In genomic region chr13:33084975-33085694, GRCm38 (mm10) we compare ENCODE assay signal across 11 mouse cellular contexts. TPM values are rescaled to one million over a fixed set of nuclear protein-coding genes. Genes with fewer than 3 reads are reported as not detected.
A peak's percentile ranks its signal among the peaks of the same experiment; 100 is the strongest.
DNase-seq lines count a peak whose midpoint lies in the region; ATAC-seq and TF ChIP-seq lines count a peak whose summit lies in the region.
"Had no signal": no experiment of that assay in that cellular context is flagged by ENCODE, and none has a peak within 500 bp of the region (broad histone marks: within the 10 kb centered on the region; RNA-seq: fewer than 3 reads in every experiment).

No protein-coding gene starts in this region.

- WGBS in lung, embryonic 15.5 days = 42% methylated on average over 5 of the region's 5 CpGs
- WGBS in hindbrain, postnatal 0 days = 34% methylated on average over 5 of the region's 5 CpGs
- 34% methylated on average over 5 of the region's 5 CpGs for WGBS in small intestine, adult 2 months

- H3K9ac ChIP-seq in lung, embryonic 15.5 days = no peak overlapping the region
- H3K9ac ChIP-seq in hindbrain, postnatal 0 days (replicated peaks; ENCODE audit: low read length) = no peak overlapping the region

- H3K4me3 ChIP-seq in lung, embryonic 15.5 days = no peak overlapping the region
- H3K4me3 ChIP-seq in hindbrain, postnatal 0 days (ENCODE audit: low read length) = no peak overlapping the region
- no peak overlapping the region for H3K4me3 ChIP-seq in small intestine, adult 2 months (ENCODE audit: low read depth, low read length)
- H3K4me3 ChIP-seq: megakaryocyte, embryonic 14.5 days had no signal

- intact Hi-C loops in heart, postnatal 10 days (cut with DNase I) = no loop called here

- H3K4me1 ChIP-seq in lung, embryonic 15.5 days = peaks cover 15% of the 10 kb centered on the region; the same call in 1 of the 2 replicates
- H3K4me1 ChIP-seq in hindbrain, postnatal 0 days (ENCODE audit: insufficient read depth, low read length) = peaks cover 9% of the 10 kb centered on the region
- H3K4me1 ChIP-seq in small intestine, adult 2 months (ENCODE audit: control insufficient read depth, insufficient read depth, insufficient read length, low read length) = peaks cover 9% of the 10 kb centered on the region; the same call in 1 of the 2 replicates

- peak overlapping the region; percentile 22; the same call in 1 of the 2 replicates for H3K27ac ChIP-seq in lung, embryonic 15.5 days
- H3K27ac ChIP-seq in hindbrain, postnatal 0 days = peak overlapping the region; percentile 82
- peak overlapping the region; percentile 32; the same call in 1 of the 2 replicates for H3K27ac ChIP-seq in small intestine, adult 2 months (ENCODE audit: insufficient read depth, low read depth, low read length)

- H3K4me2 ChIP-seq in lung, embryonic 15.5 days = no peak overlapping the region
- H3K4me2 ChIP-seq in hindbrain, postnatal 0 days (ENCODE audit: low read depth, low read length) = no peak overlapping the region

- no peak for TF ChIP-seq CTCF in hindbrain, postnatal 0 days (IDR thresholded peaks at IDR 0.05; ENCODE audit: low read depth)
- TF ChIP-seq CTCF in small intestine, adult 2 months (IDR thresholded peaks at IDR 0.05; ENCODE audit: extremely low read depth, insufficient read length, insufficient replicate concordance, low read depth, low read length) = no peak

- H3K27me3 ChIP-seq in lung, embryonic 15.5 days = no peaks in the 10 kb centered on the region
- H3K27me3 ChIP-seq in hindbrain, postnatal 0 days (ENCODE audit: insufficient read depth, low read length) = no peaks in the 10 kb centered on the region
- no peaks in the 10 kb centered on the region for H3K27me3 ChIP-seq in small intestine, adult 2 months (ENCODE audit: control insufficient read depth, insufficient read depth, low read length)

- no peak for TF ChIP-seq POLR2A in small intestine, adult 2 months (IDR thresholded peaks at IDR 0.05; ENCODE audit: low read depth, low read length)

- no peak for DNase-seq in lung, postnatal 25 days (ENCODE audit: low spot score)
- peak; percentile 82 to 86 for DNase-seq in cerebellum, postnatal 10 days
- DNase-seq in hindbrain, postnatal 0 days (ENCODE audit: low spot score) = peak; percentile 66
- DNase-seq in thymus, postnatal 0 days (ENCODE audit: low spot score) = no peak
- DNase-seq in adrenal gland, postnatal 4 days (ENCODE audit: low spot score in 2 of 2) = no peak
- no peak for DNase-seq in heart, postnatal 10 days

- 0 out of 2 replicates have a peak, but pooled peaks have one; percentile 21 for ATAC-seq in lung, embryonic 15.5 days (ENCODE audit: borderline replicate concordance, extremely low read depth, low FRiP score, low TSS enrichment)
- ATAC-seq in hindbrain, postnatal 0 days = peak; percentile 69

- H3K36me3 ChIP-seq in lung, embryonic 15.5 days = no peaks in the 10 kb centered on the region
- no peaks in the 10 kb centered on the region for H3K36me3 ChIP-seq in hindbrain, postnatal 0 days (ENCODE audit: insufficient read depth, low read length)
- no peaks in the 10 kb centered on the region for H3K36me3 ChIP-seq in small intestine, adult 2 months (ENCODE audit: control insufficient read depth, insufficient read depth, low read length)

- H3K9me3 ChIP-seq in lung, embryonic 15.5 days = no peaks in the 10 kb centered on the region
- H3K9me3 ChIP-seq in hindbrain, postnatal 0 days (ENCODE audit: low read length) = no peaks in the 10 kb centered on the region
- H3K9me3 ChIP-seq: megakaryocyte, embryonic 14.5 days had no signal

RNA-seq across cellular contexts. Expression of gene Serpinb1b, which starts 6.8 kb away (rescaled TPM):
- polyA plus RNA-seq in lung, embryonic 15.5 days (2015; fragmentation: Nextera tagmentation; extraction: Ambion mirVana) = 0.43 TPM in 1 of 2 replicates, not detected in the other
- total RNA-seq in hindbrain, postnatal 0 days (2014; rRNA removed) = 11.2 and 14.2 TPM in 2 replicates
- polyA plus RNA-seq in hindbrain, postnatal 0 days (2015; fragmentation: Nextera tagmentation; extraction: Ambion mirVana) = 30.6 and 37.9 TPM in 2 replicates
- not detected in 2 replicates for polyA plus RNA-seq in small intestine, adult 2 months (2012; rRNA removed)
- polyA plus RNA-seq in thymus, postnatal 0 days (2015; fragmentation: Nextera tagmentation; extraction: Ambion mirVana) = 0.73 and 0.85 TPM in 2 replicates
- under 1 TPM; 0.42 to 0.76 TPM for total RNA-seq in adrenal gland, postnatal 4 days (2021)
- not detected for total RNA-seq in heart, postnatal 10 days (2021)
- total RNA-seq: MEL had no signal
- polyA plus RNA-seq: heart, postnatal 0 days had no signal

RNA-seq across cellular contexts. Expression of gene Serpinb9b, which starts 57.9 kb away (rescaled TPM):
- 0.15 and 0.19 TPM in 2 replicates for polyA plus RNA-seq in lung, embryonic 15.5 days (2015; fragmentation: Nextera tagmentation; extraction: Ambion mirVana)
- total RNA-seq in hindbrain, postnatal 0 days (2014; rRNA removed) = not detected in 2 replicates
- polyA plus RNA-seq in hindbrain, postnatal 0 days (2015; fragmentation: Nextera tagmentation; extraction: Ambion mirVana) = 0.13 and 0.25 TPM in 2 replicates
- polyA plus RNA-seq in small intestine, adult 2 months (2012; rRNA removed) = 0.04 TPM in 1 of 2 replicates, not detected in the other
- polyA plus RNA-seq in thymus, postnatal 0 days (2015; fragmentation: Nextera tagmentation; extraction: Ambion mirVana) = 0.45 and 0.57 TPM in 2 replicates
- under 1 TPM in 1 of 2 experiments, not detected in 1; 0.08 TPM for total RNA-seq in adrenal gland, postnatal 4 days (2021)
- under 1 TPM; 0.10 to 0.43 TPM for total RNA-seq in heart, postnatal 10 days (2021)

Comparison
In these comparisons a context has a peak if more than half of its experiments do, and no peak if none do; other contexts are left out.
1. H3K27ac ChIP-seq: peak in every context shown above with its lines; median percentile 82 in hindbrain, postnatal 0 days; 32 in small intestine, adult 2 months; 22 in lung, embryonic 15.5 days.
2. DNase-seq: peak in cerebellum, postnatal 10 days (2 of 2) and hindbrain, postnatal 0 days (single experiment); none in lung, postnatal 25 days (single experiment), thymus, postnatal 0 days (single experiment), adrenal gland, postnatal 4 days (0 of 2) and heart, postnatal 10 days (0 of 2).
3. RNA of gene Serpinb1b, which starts 6.8 kb away (polyA plus RNA-seq): 30.6 to 37.9 TPM in hindbrain, postnatal 0 days; 0.73 to 0.85 TPM in thymus, postnatal 0 days, not detected in small intestine, adult 2 months and 0.43 TPM in lung, embryonic 15.5 days; every median in the first group is over 10 times any median in the second.